Mouse (Mus musculus) forebrain, embryonic 12.5 days (tissue): ENCODE measurements around the gene Ccdc124. TPM values are rescaled to one million over a fixed set of nuclear protein-coding genes. Genes with fewer than 3 reads are reported as not detected.
"Not testable (repeated sequence)": the region's sequence is repeated elsewhere in the genome, so short reads cannot be mapped to it uniquely, and the experiment has no call there.

Source experiments
- ATAC-seq: fragments of 200-750 bp; cut with Nextera tagmentation; 2 replicates; pipeline ENCODE4 v1.8.0; 2017; ENCODE audit warnings: moderate TSS enrichment; ENCODE audit not compliant: low FRiP score
- H3K27ac ChIP-seq: fragments of 300-500 bp; sonication (generic); 2 replicates; pipeline ENCODE4 v1.5.1; 2016; ENCODE audit warnings: mild to moderate bottlenecking
- H3K27me3 ChIP-seq: fragments of 300-500 bp; sonication (generic); 2 replicates; pipeline ENCODE4 v1.6.1; 2016; ENCODE audit warnings: mild to moderate bottlenecking
- H3K36me3 ChIP-seq: fragments of 300-500 bp; sonication (generic); replicated peaks from 2 replicates; pipeline ENCODE4 v1.6.1; 2016; ENCODE audit warnings: mild to moderate bottlenecking
- H3K4me1 ChIP-seq: fragments of 300-500 bp; sonication (generic); 2 replicates; pipeline ENCODE4 v1.6.1; 2016
- H3K4me2 ChIP-seq: fragments of 300-500 bp; sonication (generic); 2 replicates; pipeline ENCODE4 v1.6.1; 2016; ENCODE audit warnings: mild to moderate bottlenecking, moderate library complexity
- H3K4me3 ChIP-seq: fragments of 300-500 bp; sonication (generic); replicated peaks from 2 replicates; pipeline ENCODE4 v1.5.1; 2016; ENCODE audit warnings: mild to moderate bottlenecking
- H3K9ac ChIP-seq: fragments of 300-500 bp; sonication (generic); 2 replicates; pipeline ENCODE4 v1.6.1; 2016; ENCODE audit warnings: mild to moderate bottlenecking
- H3K9me3 ChIP-seq: fragments of 300-500 bp; sonication (generic); 2 replicates; pipeline ENCODE4 v1.6.1; 2016
- WGBS: fragments of 180-500 bp; shearing (Covaris S2); methylation state at CpG from one replicate; pipeline ENCODE4 v1.1.7; 2016; 5-methylcytosine and 5-hydroxymethylcytosine counted together
- microRNA-seq: library from miRNA; unstranded; fragments of <30 nt; microRNA quantifications from one replicate; pipeline ENCODE4, GENCODE M21; 2017
- polyA plus RNA-seq: library from polyadenylated mRNA; unstranded; fragments of >200 nt; fragmentation: Nextera tagmentation; extraction: Ambion mirVana; gene quantifications from 2 replicates; pipeline ENCODE4 v1.2.1, GENCODE M21; 2016

The Ccdc124 gene
- polyA plus RNA-seq, 1 experiment from 2014 or later, result 159 TPM

GRCm38 (mm10) chr8:70823802-70824201, 49.9 kb downstream of the Ccdc124 start:
- H3K36me3 ChIP-seq, result no peaks in the 10 kb centered on the region
- 90% methylated on average over 7 of the region's 7 CpGs for WGBS
- no peak overlapping the region for H3K27ac ChIP-seq
- H3K4me2 ChIP-seq, result no peak overlapping the region
- peaks cover 35% of the 10 kb centered on the region for H3K27me3 ChIP-seq
- H3K9me3 ChIP-seq, result peaks cover 4% of the 10 kb centered on the region; the same call in 1 of the 2 replicates
- H3K4me3 ChIP-seq, result no peak overlapping the region
- ATAC-seq, result no peak
- 0 out of 2 replicates have a peak overlapping the region, but pooled peaks have one; percentile 7 for H3K9ac ChIP-seq
- peaks cover 3% of the 10 kb centered on the region; the same call in 1 of the 2 replicates for H3K4me1 ChIP-seq

- Histone ChIP-seq H3K9me3 (peaks cover 10% of the 10 kb centered on the region; the same call in 1 of the 2 replicates), H3K27me3 (peaks cover 38% of the 10 kb centered on the region)
- not testable (repeated sequence) for H3K4me3 ChIP-seq, H3K36me3 ChIP-seq, H3K27ac ChIP-seq, H3K9ac ChIP-seq, ATAC-seq, H3K4me2 ChIP-seq, H3K4me1 ChIP-seq
- WGBS, result 87% methylated on average over 3 of the region's 3 CpGs
These were observed 51.1 kb downstream of the Ccdc124 start for GRCm38 (mm10) chr8:70822594-70822993.

- H3K27ac ChIP-seq, result no peak overlapping the region
- H3K9me3 ChIP-seq, result peaks cover 9% of the 10 kb centered on the region; the same call in 1 of the 2 replicates
- ATAC-seq, result no peak
- no peaks in the 10 kb centered on the region for H3K36me3 ChIP-seq
- H3K9ac ChIP-seq, result no peak overlapping the region; the same call in 1 of the 2 replicates
- H3K4me2 ChIP-seq, result no peak overlapping the region
- 50% methylated on average over 11 of the region's 11 CpGs for WGBS
- peaks cover 41% of the 10 kb centered on the region for H3K27me3 ChIP-seq
- H3K4me1 ChIP-seq, result peaks cover 5% of the 10 kb centered on the region
- H3K4me3 ChIP-seq, result no peak overlapping the region
These were observed 51.7 kb downstream of the Ccdc124 start for GRCm38 (mm10) chr8:70821992-70822391.

GRCm38 (mm10) chr8:70821399-70821962, 52.3 kb downstream of the Ccdc124 start:
- Histone ChIP-seq H3K4me3 (no peak overlapping the region; the same call in 1 of the 2 replicates), H3K4me1 (peaks cover 10% of the 10 kb centered on the region), H3K9me3 (peaks cover 8% of the 10 kb centered on the region; the same call in 1 of the 2 replicates), H3K36me3 (no peaks in the 10 kb centered on the region), H3K4me2 (no peak overlapping the region), H3K9ac (no peak overlapping the region; the same call in 1 of the 2 replicates), H3K27ac (no peak overlapping the region), H3K27me3 (peaks cover 46% of the 10 kb centered on the region)
- 17% methylated on average over 30 of the region's 30 CpGs for WGBS
- ATAC-seq, result peak; percentile 9; the same call in 1 of the 2 replicates

- peak overlapping the region; percentile 35; the same call in 1 of the 2 replicates for H3K4me2 ChIP-seq
- no peak overlapping the region for H3K27ac ChIP-seq
- peaks cover 11% of the 10 kb centered on the region for H3K4me1 ChIP-seq
- 2% methylated on average over 31 of the region's 31 CpGs for WGBS
- H3K9ac ChIP-seq, result no peak overlapping the region
- ATAC-seq, result peak; percentile 79
- H3K36me3 ChIP-seq, result no peaks in the 10 kb centered on the region
- H3K4me3 ChIP-seq, result no peak overlapping the region
- H3K9me3 ChIP-seq, result peaks cover 8% of the 10 kb centered on the region; the same call in 1 of the 2 replicates
- peaks cover 58% of the 10 kb centered on the region for H3K27me3 ChIP-seq
These were observed 53.4 kb downstream of the Ccdc124 start for GRCm38 (mm10) chr8:70820101-70820935.

Small RNAs within 50 kb of the gene (microRNA-seq; reads per million reads assigned to microRNA genes)
- gene Mir7067, result 1.7 reads per million

Other genes with a start within 250 kb of the Ccdc124 start
- gene Gdf15, start 241.5 kb downstream of the Ccdc124 start, polyA plus RNA-seq, result 0.14 TPM in 1 of 2 replicates, not detected in the other
- gene Pgpep1, start 213.5 kb downstream of the Ccdc124 start, polyA plus RNA-seq, result 69.3 and 70.4 TPM in 2 replicates
- 259 and 275 TPM in 2 replicates for gene Lsm4, start 200.7 kb downstream of the Ccdc124 start, polyA plus RNA-seq
- gene Jund, start 175.0 kb downstream of the Ccdc124 start, polyA plus RNA-seq, result 153 and 165 TPM in 2 replicates
- gene Iqcn, start 170.5 kb downstream of the Ccdc124 start, polyA plus RNA-seq, result 0.04 and 0.10 TPM in 2 replicates
- not detected in 2 replicates for gene Gm3336, start 155.4 kb downstream of the Ccdc124 start, polyA plus RNA-seq
- gene Pde4c, start 150.2 kb downstream of the Ccdc124 start, polyA plus RNA-seq, result 0.14 and 0.17 TPM in 2 replicates
- 87.8 and 95.4 TPM in 2 replicates for gene Rab3a, start 119.3 kb downstream of the Ccdc124 start, polyA plus RNA-seq
- gene Mpv17l2, start 113.0 kb downstream of the Ccdc124 start, polyA plus RNA-seq, result 33.2 and 34.5 TPM in 2 replicates
- gene Pik3r2, start 97.2 kb downstream of the Ccdc124 start, polyA plus RNA-seq, result 72.7 and 79.1 TPM in 2 replicates
- gene Mast3, start 68.9 kb downstream of the Ccdc124 start, polyA plus RNA-seq, result 14.5 and 16.8 TPM in 2 replicates
- gene Il12rb1, start 65.5 kb downstream of the Ccdc124 start, polyA plus RNA-seq, result not detected in 2 replicates
- gene Arrdc2, start 34.2 kb downstream of the Ccdc124 start, polyA plus RNA-seq, result 5.6 and 8.2 TPM in 2 replicates
- 14.4 and 16.3 TPM in 2 replicates for gene Kcnn1, start 10.7 kb downstream of the Ccdc124 start, polyA plus RNA-seq
- gene Slc5a5, start 18.8 kb upstream of the Ccdc124 start, polyA plus RNA-seq, result 0.49 and 0.67 TPM in 2 replicates
- gene Rpl18a, start 23.5 kb upstream of the Ccdc124 start, polyA plus RNA-seq, result 2,624 and 2,770 TPM in 2 replicates
- 61.4 and 61.6 TPM in 2 replicates for gene Map1s, start 32.0 kb upstream of the Ccdc124 start, polyA plus RNA-seq